In the genomic region with DNA sequence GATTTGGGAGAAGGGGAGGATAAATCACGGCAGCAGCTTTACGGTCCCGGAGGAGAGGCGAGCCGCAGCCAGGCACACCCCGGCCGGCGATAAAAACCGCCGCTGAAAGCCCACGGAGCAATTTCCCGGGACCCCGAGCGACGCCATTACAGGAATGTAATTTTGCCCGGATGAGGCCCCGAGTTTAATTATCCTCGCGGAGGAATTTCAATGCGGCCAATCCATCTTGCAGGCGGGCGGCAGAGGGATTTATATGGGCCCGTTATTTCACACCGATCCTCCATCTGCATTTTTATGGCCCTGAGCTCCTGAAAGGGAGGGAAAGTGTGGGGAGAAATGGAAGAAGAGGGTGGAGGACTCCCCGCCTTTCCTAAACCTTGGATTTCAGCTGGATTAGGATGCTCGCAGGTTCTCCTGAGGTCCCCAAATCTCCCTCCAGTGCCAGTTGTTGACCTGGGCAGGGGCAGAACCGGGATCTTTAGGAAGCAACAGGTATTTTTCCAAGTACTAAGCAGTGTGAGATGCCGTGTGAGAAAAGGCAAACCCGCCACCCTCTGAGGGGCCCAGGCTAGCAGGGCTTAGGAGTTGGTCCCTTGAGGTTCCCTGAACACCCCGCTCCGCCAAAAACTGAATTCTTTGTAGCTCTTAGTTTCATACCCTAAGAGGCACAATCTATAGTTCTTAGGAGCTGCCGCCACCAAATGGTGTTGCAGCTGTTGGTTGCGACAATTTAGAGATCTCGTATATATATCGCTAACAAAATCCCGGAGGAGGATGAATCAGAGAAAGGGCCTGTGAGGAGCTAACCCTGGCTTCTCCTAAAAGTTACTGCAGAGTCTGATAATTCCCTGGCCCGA, we compare ENCODE assay signal across 8 mouse cellular contexts. TPM values are rescaled to one million over a fixed set of nuclear protein-coding genes. Genes with fewer than 3 reads are reported as not detected.
DNase-seq lines count a peak whose midpoint lies in the region; ATAC-seq and TF ChIP-seq lines count a peak whose summit lies in the region.

A gene (minus strand): TSS at position 138 of the 857 bp plus-strand sequence.

- peaks cover 21% of the 10 kb centered on the region for H3K36me3 ChIP-seq in G1E (replicated peaks)
- H3K36me3 ChIP-seq in forebrain, embryonic 11.5 days (ENCODE audit: control insufficient read depth, insufficient read depth, low read length): no peaks in the 10 kb centered on the region
- peaks cover 3% of the 10 kb centered on the region for H3K36me3 ChIP-seq in heart, postnatal 0 days (replicated peaks; ENCODE audit: control insufficient read depth, insufficient read depth, low read length)
- peaks cover 2% of the 10 kb centered on the region for H3K36me3 ChIP-seq in neural tube, embryonic 15.5 days

- TF ChIP-seq POLR2A in lung, adult 2 months (IDR thresholded peaks at IDR 0.05; ENCODE audit: borderline replicate concordance, extremely low read depth, low read depth, low read length): no peak

- WGBS in forebrain, embryonic 11.5 days: 3% methylated on average over 37 of the region's 37 CpGs
- WGBS in heart, postnatal 0 days: 5% methylated on average over 37 of the region's 37 CpGs
- 9% methylated on average over 37 of the region's 37 CpGs for WGBS in lung, adult 2 months
- WGBS in neural tube, embryonic 15.5 days: under 1% methylated on average over 37 of the region's 37 CpGs

- H3K9me3 ChIP-seq in G1E (replicated peaks): no peaks in the 10 kb centered on the region
- H3K9me3 ChIP-seq in forebrain, embryonic 11.5 days (ENCODE audit: control insufficient read depth, low read length): no peaks in the 10 kb centered on the region
- no peaks in the 10 kb centered on the region for H3K9me3 ChIP-seq in heart, postnatal 0 days (replicated peaks; ENCODE audit: control insufficient read depth, low read length)
- no peaks in the 10 kb centered on the region for H3K9me3 ChIP-seq in neural tube, embryonic 15.5 days (replicated peaks)

- peak within 1 kb of the TSS; percentile 92 for H3K9ac ChIP-seq in forebrain, embryonic 11.5 days (ENCODE audit: low read length)
- peak within 1 kb of the TSS; percentile 74 for H3K9ac ChIP-seq in heart, postnatal 0 days (replicated peaks; ENCODE audit: low read depth, low read length)
- H3K9ac ChIP-seq in neural tube, embryonic 15.5 days (replicated peaks): peak within 1 kb of the TSS; percentile 54

- peak within 1 kb of the TSS; percentile 99 for H3K27ac ChIP-seq in forebrain, embryonic 11.5 days (ENCODE audit: low read depth, low read length)
- peak within 1 kb of the TSS; percentile 95 for H3K27ac ChIP-seq in heart, postnatal 0 days (ENCODE audit: low read depth)
- H3K27ac ChIP-seq in neural tube, embryonic 15.5 days (replicated peaks): peak within 1 kb of the TSS; percentile 97

- H3K4me1 ChIP-seq in G1E (ENCODE audit: insufficient read depth, low read depth, low read length): peaks cover 40% of the 10 kb centered on the region
- H3K4me1 ChIP-seq in forebrain, embryonic 11.5 days (replicated peaks; ENCODE audit: control insufficient read depth, insufficient read depth, low read length): peaks cover 15% of the 10 kb centered on the region
- H3K4me1 ChIP-seq in heart, postnatal 0 days (ENCODE audit: control insufficient read depth, insufficient read depth): peaks cover 21% of the 10 kb centered on the region
- H3K4me1 ChIP-seq in lung, adult 2 months (ENCODE audit: control insufficient read depth, insufficient read depth, low read length): peaks cover 3% of the 10 kb centered on the region; the same call in 1 of the 2 replicates
- peaks cover 46% of the 10 kb centered on the region for H3K4me1 ChIP-seq in neural tube, embryonic 15.5 days

- no peak for TF ChIP-seq CTCF in G1E (IDR thresholded peaks at IDR 0.05; ENCODE audit: low read depth, low read length)
- TF ChIP-seq CTCF in heart, postnatal 0 days (IDR thresholded peaks at IDR 0.05; ENCODE audit: low read depth): no peak
- no peak for TF ChIP-seq CTCF in lung, adult 2 months (IDR thresholded peaks at IDR 0.05; ENCODE audit: insufficient read depth, low read length)

- no peak for TF ChIP-seq EP300 in heart, postnatal 0 days (IDR thresholded peaks at IDR 0.05; ENCODE audit: low read depth)

- ATAC-seq in G1E (ENCODE audit: extremely low read depth, insufficient number of reproducible peaks, low FRiP score, poor library complexity, severe bottlenecking): no peak
- ATAC-seq in forebrain, embryonic 11.5 days (replicated peaks; ENCODE audit: low FRiP score): 0 out of 2 replicates have a peak, but pooled peaks have one; percentile 0
- ATAC-seq in heart, postnatal 0 days (ENCODE audit: insufficient read depth, low read depth): no peak
- ATAC-seq in neural tube, embryonic 15.5 days (ENCODE audit: low FRiP score): peak; percentile 12; the same call in 1 of the 2 replicates

- H3K4me3 ChIP-seq in G1E (ENCODE audit: low read depth, low read length): peak within 1 kb of the TSS; percentile 87
- H3K4me3 ChIP-seq in forebrain, embryonic 11.5 days (ENCODE audit: low read depth, low read length): peak within 1 kb of the TSS; percentile 43
- peak within 1 kb of the TSS; percentile 49 for H3K4me3 ChIP-seq in heart, postnatal 0 days (ENCODE audit: low read depth, low read length)
- H3K4me3 ChIP-seq in lung, adult 2 months (replicated peaks; ENCODE audit: extremely low read depth, low read depth, low read length): peak within 1 kb of the TSS; percentile 56
- H3K4me3 ChIP-seq in neural tube, embryonic 15.5 days (replicated peaks): peak within 1 kb of the TSS; percentile 40

- DNase-seq in G1E (ENCODE audit: low spot score): no peak
- DNase-seq in adrenal gland, postnatal 36 days: peak; percentile 45 to 47
- DNase-seq in forebrain, embryonic 11.5 days (ENCODE audit: low spot score): peak; percentile 65
- DNase-seq in heart, postnatal 0 days (ENCODE audit: low spot score): peak; percentile 50
- peak; percentile 61 for DNase-seq in kidney, postnatal 14 days
- peak; percentile 61 for DNase-seq in lung, adult 2 months
- no peak for DNase-seq in T-cell, adult 2 months (ENCODE audit: low spot score)

- peak within 1 kb of the TSS; percentile 78 for H3K4me2 ChIP-seq in forebrain, embryonic 11.5 days (ENCODE audit: low read depth, low read length, severe bottlenecking)
- peak within 1 kb of the TSS; percentile 67 for H3K4me2 ChIP-seq in heart, postnatal 0 days (ENCODE audit: low read depth, low read length)
- peak within 1 kb of the TSS; percentile 76 for H3K4me2 ChIP-seq in neural tube, embryonic 15.5 days

- peaks cover 17% of the 10 kb centered on the region for H3K27me3 ChIP-seq in G1E (ENCODE audit: insufficient read depth, low read length)
- H3K27me3 ChIP-seq in forebrain, embryonic 11.5 days (ENCODE audit: control insufficient read depth, insufficient read depth, low read length): no peaks in the 10 kb centered on the region
- no peaks in the 10 kb centered on the region for H3K27me3 ChIP-seq in heart, postnatal 0 days (ENCODE audit: control insufficient read depth, insufficient read depth, low read length)
- H3K27me3 ChIP-seq in neural tube, embryonic 15.5 days (replicated peaks): no peaks in the 10 kb centered on the region

RNA-seq across cellular contexts. Expression of the gene that starts here (rescaled TPM):
- total RNA-seq in G1E (2014; fragmentation: Nextera tagmentation): 274 and 321 TPM in 2 replicates
- 77.5 and 80.3 TPM in 2 replicates for total RNA-seq in G1E (2017)
- 130 and 167 TPM in 2 replicates for polyA plus RNA-seq in G1E (2012)
- 10 to 100 TPM; 16.8 to 20.8 TPM for total RNA-seq in adrenal gland, postnatal 36 days (2021)
- polyA plus RNA-seq in forebrain, embryonic 11.5 days (2014; fragmentation: Nextera tagmentation; extraction: Ambion mirVana): 52.7 and 58.4 TPM in 2 replicates
- 377 and 462 TPM in 2 replicates for total RNA-seq in heart, postnatal 0 days (2014; rRNA removed; ENCODE audit: low replicate concordance)
- 108 and 125 TPM in 2 replicates for polyA plus RNA-seq in heart, postnatal 0 days (2015; fragmentation: Nextera tagmentation; extraction: Ambion mirVana)
- polyA plus RNA-seq in lung, adult 2 months (2012; rRNA removed): 250 and 262 TPM in 2 replicates
- polyA plus RNA-seq in neural tube, embryonic 15.5 days (2015; fragmentation: Nextera tagmentation; extraction: Ambion mirVana): 49.7 and 63.7 TPM in 2 replicates

Comparison
In these comparisons a context has a peak if more than half of its experiments do, and no peak if none do; other contexts are left out.
1. ATAC-seq: peak in forebrain, embryonic 11.5 days (single experiment) and neural tube, embryonic 15.5 days (single experiment); none in G1E (single experiment) and heart, postnatal 0 days (single experiment).
2. DNase-seq: peak in adrenal gland, postnatal 36 days (2 of 2), forebrain, embryonic 11.5 days (single experiment), heart, postnatal 0 days (single experiment), kidney, postnatal 14 days (single experiment) and lung, adult 2 months (single experiment); none in G1E (single experiment) and T-cell, adult 2 months (single experiment).
3. Peak in every context shown above with its lines, with median percentiles within 50 percentile points of each other: H3K4me3 ChIP-seq, H3K27ac ChIP-seq, H3K4me2 ChIP-seq and H3K9ac ChIP-seq.